Mouse (Mus musculus): Measurements from ENCODE around the gene Pde10a. TPM values are rescaled to one million over a fixed set of nuclear protein-coding genes. Genes with fewer than 3 reads are reported as not detected.

Gene Pde10a
- total RNA-seq, 2 experiments from 2014 or later = 84.9 to 106 TPM

GRCm38 (mm10) chr17:8524387-8525165 is 596 bp upstream of the Pde10a start:
- intact Hi-C loops (cut with DNase I) = no loop called here
- DNase-seq = peak; percentile 93

GRCm38 (mm10) chr17:8525971-8526740 is 984 bp downstream of the Pde10a start:
- no peak for DNase-seq
- intact Hi-C loops (cut with DNase I) = no loop called here

- no peak for DNase-seq
- intact Hi-C loops (cut with DNase I) = no loop called here
Observed at GRCm38 (mm10) chr17:8526815-8527261, 1.7 kb downstream of the Pde10a start.

GRCm38 (mm10) chr17:8528641-8529040 is 3.5 kb downstream of the Pde10a start:
- DNase-seq = no peak
- intact Hi-C loops (cut with DNase I) = no loop called here

GRCm38 (mm10) chr17:8532609-8533008 is 7.4 kb downstream of the Pde10a start:
- intact Hi-C loops (cut with DNase I) = no loop called here
- no peak for DNase-seq

- no peak for DNase-seq
- intact Hi-C loops (cut with DNase I) = no loop called here
Observed at GRCm38 (mm10) chr17:8533828-8534227, 8.7 kb downstream of the Pde10a start.

GRCm38 (mm10) chr17:8536522-8536921 is 11.3 kb downstream of the Pde10a start:
- DNase-seq = no peak
- intact Hi-C loops (cut with DNase I) = no loop called here

GRCm38 (mm10) chr17:8538102-8538501 is 12.9 kb downstream of the Pde10a start:
- no peak for DNase-seq
- intact Hi-C loops (cut with DNase I) = no loop called here

GRCm38 (mm10) chr17:8541974-8542538 is 16.9 kb downstream of the Pde10a start:
- no peak for DNase-seq
- intact Hi-C loops (cut with DNase I) = no loop called here

GRCm38 (mm10) chr17:8546366-8546765 is 21.2 kb downstream of the Pde10a start:
- no peak for DNase-seq
- intact Hi-C loops (cut with DNase I) = no loop called here

GRCm38 (mm10) chr17:8548733-8549132 is 23.6 kb downstream of the Pde10a start:
- intact Hi-C loops (cut with DNase I) = no loop called here
- no peak for DNase-seq

- intact Hi-C loops (cut with DNase I) = no loop called here
- DNase-seq = no peak
Observed at GRCm38 (mm10) chr17:8551641-8552040, 26.5 kb downstream of the Pde10a start.

GRCm38 (mm10) chr17:8552346-8553035 is 27.3 kb downstream of the Pde10a start:
- intact Hi-C loops (cut with DNase I) = no loop called here
- peak; percentile 29 for DNase-seq

GRCm38 (mm10) chr17:8553601-8554000 is 28.4 kb downstream of the Pde10a start:
- intact Hi-C loops (cut with DNase I) = no loop called here
- DNase-seq = no peak

- intact Hi-C loops (cut with DNase I) = no loop called here
- DNase-seq = peak; percentile 27
Observed at GRCm38 (mm10) chr17:8554219-8554618, 29.0 kb downstream of the Pde10a start.

- intact Hi-C loops (cut with DNase I) = no loop called here
- DNase-seq = no peak
Observed at GRCm38 (mm10) chr17:8555785-8556184, 30.6 kb downstream of the Pde10a start.

- DNase-seq = no peak
- intact Hi-C loops (cut with DNase I) = no loop called here
Observed at GRCm38 (mm10) chr17:8556223-8556622, 31.1 kb downstream of the Pde10a start.

GRCm38 (mm10) chr17:8557926-8558325 is 32.8 kb downstream of the Pde10a start:
- intact Hi-C loops (cut with DNase I) = no loop called here
- DNase-seq = no peak

- intact Hi-C loops (cut with DNase I) = no loop called here
- DNase-seq = no peak
Observed at GRCm38 (mm10) chr17:8562101-8562885, 37.1 kb downstream of the Pde10a start.

GRCm38 (mm10) chr17:8562886-8563280 is 37.7 kb downstream of the Pde10a start:
- intact Hi-C loops (cut with DNase I) = no loop called here
- no peak for DNase-seq
